8 mouse cellular contexts compared by ENCODE assay signal in the genomic region with DNA sequence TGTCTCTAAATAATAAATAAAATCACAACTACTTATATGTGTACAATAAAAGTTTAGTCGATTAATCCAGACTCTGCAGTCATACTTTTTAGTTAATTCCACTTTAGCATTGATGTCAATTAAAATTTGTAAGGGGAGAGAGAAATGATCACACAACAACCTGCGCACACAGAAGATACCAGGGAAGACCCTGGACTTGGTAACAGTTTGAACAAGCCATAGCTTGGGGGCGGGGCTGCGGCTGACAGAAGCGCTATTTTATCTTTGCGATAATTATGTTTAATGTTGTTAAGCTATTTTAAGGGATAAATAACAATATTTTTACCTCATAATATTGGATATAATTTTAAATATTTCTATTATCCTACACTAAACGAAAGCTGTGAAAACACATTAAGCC. TPM values are rescaled to one million over a fixed set of nuclear protein-coding genes. Genes with fewer than 3 reads are reported as not detected.
DNase-seq lines count a peak whose midpoint lies in the region; ATAC-seq and TF ChIP-seq lines count a peak whose summit lies in the region.

No protein-coding gene starts in this region.

- peak overlapping the region; percentile 73 for H3K9ac ChIP-seq in heart, embryonic 14.5 days (ENCODE audit: low read length)
- H3K9ac ChIP-seq in hindbrain, embryonic 14.5 days, result peak overlapping the region; percentile 70
- H3K9ac ChIP-seq in midbrain, embryonic 11.5 days (ENCODE audit: low read length), result peak overlapping the region; percentile 61; the same call in 1 of the 2 replicates

- no peak for ATAC-seq in heart, embryonic 14.5 days (ENCODE audit: insufficient number of reproducible peaks, insufficient read depth, low FRiP score, low read depth)
- no peak for ATAC-seq in G1E (ENCODE audit: extremely low read depth, insufficient number of reproducible peaks, low FRiP score, poor library complexity, severe bottlenecking)
- peak; percentile 62; the same call in 1 of the 2 replicates for ATAC-seq in hindbrain, embryonic 14.5 days (ENCODE audit: low FRiP score)
- peak; percentile 74 for ATAC-seq in midbrain, embryonic 11.5 days (ENCODE audit: low FRiP score)

- no peak for TF ChIP-seq CTCF in G1E (IDR thresholded peaks at IDR 0.05; ENCODE audit: low read depth, low read length)

- WGBS in heart, embryonic 14.5 days, result 19% methylated on average over 7 of the region's 7 CpGs
- WGBS in hindbrain, embryonic 14.5 days, result 16% methylated on average over 7 of the region's 7 CpGs
- 19% methylated on average over 7 of the region's 7 CpGs for WGBS in midbrain, embryonic 11.5 days

- no peaks in the 10 kb centered on the region for H3K9me3 ChIP-seq in heart, embryonic 14.5 days (ENCODE audit: control insufficient read depth, low read length)
- H3K9me3 ChIP-seq in G1E (replicated peaks), result no peaks in the 10 kb centered on the region
- no peaks in the 10 kb centered on the region for H3K9me3 ChIP-seq in hindbrain, embryonic 14.5 days (ENCODE audit: control insufficient read depth, low read length)
- no peaks in the 10 kb centered on the region; the same call in 1 of the 2 replicates for H3K9me3 ChIP-seq in midbrain, embryonic 11.5 days (ENCODE audit: control insufficient read depth, low read length)

- H3K27ac ChIP-seq in heart, embryonic 14.5 days (replicated peaks in 1 of 2; ENCODE audit: control insufficient read depth in 1 of 2, insufficient read depth in 1 of 2, low read depth in 2 of 2, low read length in 2 of 2), result peak overlapping the region; percentile 60 to 70; a peak in 2 of 4 replicates
- peak overlapping the region; percentile 84 for H3K27ac ChIP-seq in hindbrain, embryonic 14.5 days
- peak overlapping the region; percentile 36; the same call in 1 of the 2 replicates for H3K27ac ChIP-seq in midbrain, embryonic 11.5 days (ENCODE audit: low read depth, low read length)

- H3K4me3 ChIP-seq in heart, embryonic 14.5 days (ENCODE audit: control insufficient read depth in 1 of 2, insufficient read depth in 1 of 2, low read depth in 1 of 2, low read length in 2 of 2), result peak overlapping the region; percentile 59 to 69
- H3K4me3 ChIP-seq in G1E (ENCODE audit: low read depth, low read length), result peak overlapping the region; percentile 73; the same call in 1 of the 2 replicates
- peak overlapping the region; percentile 67 for H3K4me3 ChIP-seq in hindbrain, embryonic 14.5 days (replicated peaks; ENCODE audit: low read length)
- peak overlapping the region; percentile 69 for H3K4me3 ChIP-seq in midbrain, embryonic 11.5 days (ENCODE audit: low read depth, low read length)

- H3K4me2 ChIP-seq in heart, embryonic 14.5 days (ENCODE audit: low read length), result peak overlapping the region; percentile 81
- peak overlapping the region; percentile 66 for H3K4me2 ChIP-seq in hindbrain, embryonic 14.5 days (replicated peaks)
- peak overlapping the region; percentile 47 for H3K4me2 ChIP-seq in midbrain, embryonic 11.5 days

- peaks cover 14 to 21% of the 10 kb centered on the region in 2 experiments for H3K4me1 ChIP-seq in heart, embryonic 14.5 days (ENCODE audit: control insufficient read depth in 2 of 2, insufficient read depth in 2 of 2, low read length in 2 of 2)
- H3K4me1 ChIP-seq in G1E (ENCODE audit: insufficient read depth, low read depth, low read length), result peaks cover 18% of the 10 kb centered on the region
- H3K4me1 ChIP-seq in hindbrain, embryonic 14.5 days (replicated peaks; ENCODE audit: control insufficient read depth, insufficient read depth, low read length), result peaks cover 24% of the 10 kb centered on the region
- H3K4me1 ChIP-seq in midbrain, embryonic 11.5 days (ENCODE audit: control insufficient read depth, insufficient read depth, low read length), result peaks cover 6% of the 10 kb centered on the region

- H3K27me3 ChIP-seq in heart, embryonic 14.5 days (ENCODE audit: control insufficient read depth, insufficient read depth, low read length), result no peaks in the 10 kb centered on the region
- no peaks in the 10 kb centered on the region for H3K27me3 ChIP-seq in G1E (ENCODE audit: insufficient read depth, low read length)
- H3K27me3 ChIP-seq in hindbrain, embryonic 14.5 days (ENCODE audit: control insufficient read depth, insufficient read depth, low read length), result no peaks in the 10 kb centered on the region; the same call in 1 of the 2 replicates
- H3K27me3 ChIP-seq in midbrain, embryonic 11.5 days (ENCODE audit: control insufficient read depth, insufficient read depth, low read length), result no peaks in the 10 kb centered on the region

- H3K36me3 ChIP-seq in heart, embryonic 14.5 days (ENCODE audit: control insufficient read depth, insufficient read depth, low read length), result peaks cover 34% of the 10 kb centered on the region
- peaks cover 16% of the 10 kb centered on the region for H3K36me3 ChIP-seq in G1E (replicated peaks)
- H3K36me3 ChIP-seq in hindbrain, embryonic 14.5 days (replicated peaks; ENCODE audit: control insufficient read depth, insufficient read depth), result peaks cover 32% of the 10 kb centered on the region
- H3K36me3 ChIP-seq in midbrain, embryonic 11.5 days (ENCODE audit: control insufficient read depth, insufficient read depth, low read length), result peaks cover 19% of the 10 kb centered on the region

- DNase-seq in heart, adult 8-10 months (ENCODE audit: low spot score), result no peak
- DNase-seq in G1E (ENCODE audit: low spot score), result no peak
- DNase-seq in hindbrain, embryonic 14.5 days (ENCODE audit: low spot score), result no peak
- DNase-seq in midbrain, embryonic 11.5 days (ENCODE audit: low spot score, missing footprints), result no peak
- no peak for DNase-seq in right cerebral cortex, adult 2 months (ENCODE audit: low spot score in 2 of 2)
- DNase-seq in urinary bladder, postnatal 4 days (ENCODE audit: low spot score in 2 of 2), result no peak
- DNase-seq in adrenal gland, postnatal 14 days, result no peak

RNA-seq across cellular contexts. Expression of a gene that starts 0.4 kb away (rescaled TPM):
- 30.5 and 30.6 TPM in 2 replicates for polyA plus RNA-seq in heart, embryonic 14.5 days (2014; fragmentation: Nextera tagmentation; extraction: Ambion mirVana)
- total RNA-seq in heart, adult 8-10 months (2022), result 10 to 100 TPM; 22.4 to 27.1 (median 25.7) TPM
- total RNA-seq in G1E (2014; fragmentation: Nextera tagmentation) (12.5 and 16.2 TPM in 2 replicates), G1E (2017) (20.0 and 20.9 TPM in 2 replicates)
- polyA plus RNA-seq in G1E (2012), result 13.6 and 15.7 TPM in 2 replicates
- 56.9 and 60.5 TPM in 2 replicates for polyA plus RNA-seq in hindbrain, embryonic 14.5 days (2014; fragmentation: Nextera tagmentation; extraction: Ambion mirVana)
- 52.4 and 53.7 TPM in 2 replicates for polyA plus RNA-seq in midbrain, embryonic 11.5 days (2014; fragmentation: Nextera tagmentation; extraction: Ambion mirVana)
- 24.5 and 25.2 TPM in 2 replicates for total RNA-seq in adrenal gland, postnatal 14 days (2021)

Comparison
In these comparisons a context has a peak if more than half of its experiments do, and no peak if none do; other contexts are left out.
1. ATAC-seq: peak in hindbrain, embryonic 14.5 days (single experiment) and midbrain, embryonic 11.5 days (single experiment); none in heart, embryonic 14.5 days (single experiment) and G1E (single experiment).
2. Peak in every context shown above with its lines, with median percentiles within 50 percentile points of each other: H3K27ac ChIP-seq, H3K4me2 ChIP-seq, H3K4me3 ChIP-seq and H3K9ac ChIP-seq.